Mouse (Mus musculus) lung, postnatal 10 days (tissue): ENCODE measurements around the gene Gm48552.

Experiments used
- DNase-seq: peaks from one replicate; pipeline ENCODE4 v3.0.0; 2021

Gm48552 gene

DNA sequence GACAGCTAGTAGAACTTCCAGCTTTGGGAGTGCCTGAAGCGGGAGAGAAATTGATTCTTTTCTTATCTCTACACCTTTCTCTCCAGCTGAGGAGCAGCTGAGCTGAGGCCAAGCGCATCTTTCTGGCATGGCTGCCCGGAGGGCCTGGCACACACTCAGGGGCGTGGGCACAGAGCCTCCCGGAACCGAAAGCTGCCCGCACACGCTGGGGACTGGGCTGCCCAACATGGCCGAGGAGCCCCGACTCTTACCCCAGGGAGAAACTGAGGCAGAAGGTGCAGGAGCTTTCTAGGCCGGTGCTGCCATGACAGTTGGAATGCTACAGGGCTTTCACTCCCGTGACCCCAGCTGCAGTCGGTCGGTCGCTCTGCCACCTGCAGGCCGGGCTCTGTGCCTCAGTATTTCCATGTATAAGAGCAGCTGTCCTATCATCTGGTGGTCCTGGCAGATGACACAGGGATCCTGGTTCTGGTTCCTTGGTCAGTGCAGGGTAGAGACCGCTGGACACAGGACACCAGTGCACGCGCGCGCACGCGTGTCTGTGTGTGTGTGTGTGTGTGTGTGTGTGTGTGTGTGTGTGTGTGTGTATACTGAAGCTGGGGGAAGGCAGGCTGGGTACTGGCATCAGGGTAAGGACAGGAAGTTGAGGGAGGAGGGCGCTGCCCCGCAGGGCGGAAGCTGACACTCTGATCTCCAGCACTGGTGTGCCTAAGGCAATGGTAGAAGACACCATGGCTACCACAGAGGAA lies 44.9 kb downstream of the Gm48552 start:
- DNase-seq = peak; percentile 77

DNA sequence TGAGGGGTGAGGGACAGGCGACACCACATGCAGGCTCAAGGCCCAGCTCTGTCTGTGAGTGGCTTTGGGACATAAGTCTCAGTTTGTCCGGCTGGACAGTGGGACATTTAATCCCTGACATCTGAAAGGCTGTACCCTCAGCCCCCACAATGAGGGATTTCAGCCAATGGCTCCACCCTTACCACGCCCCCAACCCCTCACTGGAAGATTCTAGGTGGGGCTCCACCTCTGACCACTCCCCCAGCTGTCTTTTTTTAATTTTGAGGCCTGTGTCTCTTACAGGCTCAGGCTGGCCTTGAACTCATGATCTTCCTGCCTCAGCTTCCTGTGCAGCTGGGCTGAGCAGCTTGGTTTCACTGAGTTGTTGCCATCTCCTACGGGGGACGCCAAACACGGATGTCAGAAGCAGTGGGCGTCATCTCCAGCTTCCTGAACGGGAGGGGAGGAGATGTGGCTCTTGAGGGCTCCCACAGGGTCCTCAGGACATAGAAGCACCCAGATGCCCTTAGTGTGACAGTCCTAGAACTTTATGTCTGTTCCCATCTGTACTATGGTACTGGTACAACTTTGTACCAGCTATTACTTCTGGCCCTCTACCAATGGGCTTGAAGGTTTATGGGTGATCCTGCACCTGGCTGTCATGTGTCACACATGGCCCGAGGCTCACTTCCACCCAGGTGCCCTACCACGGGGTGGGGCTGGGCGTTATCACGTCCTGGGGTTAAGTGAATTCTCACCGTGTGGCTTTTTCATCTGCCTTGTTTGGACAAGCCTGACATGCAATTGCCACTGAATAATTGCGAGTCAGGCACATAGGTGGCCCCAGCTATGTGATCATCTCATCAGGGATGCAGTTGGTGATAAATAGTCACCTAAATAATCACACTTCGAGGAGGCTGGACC lies 45.8 kb downstream of the Gm48552 start:
- DNase-seq = peak; percentile 62

GRCm38 (mm10) chr10:81435436-81435835 lies 46.6 kb downstream of the Gm48552 start:
- peak; percentile 79 for DNase-seq
